Mouse (Mus musculus) kidney, postnatal 0 days (tissue): ENCODE measurements at regions not wholly inside any gene's neighbourhood (a gene's known extent, or its start where the extent isn't known, plus 50 kb on each side); places are given as distances from the start of the nearest gene placed in this dataset.
A peak's percentile ranks its signal among the peaks of the same experiment; 100 is the strongest.

ENCODE experiments used
- ATAC-seq: fragments of 200-750 bp; cut with Nextera tagmentation; replicated peaks from 2 replicates; pipeline ENCODE4 v1.8.0; 2017; ENCODE audit warnings: low read depth, moderate number of reproducible peaks, moderate TSS enrichment, moderate library complexity; ENCODE audit not compliant: low FRiP score
- DNase-seq: peaks from one replicate; pipeline ENCODE4 v3.0.0-alpha.2; 2016; ENCODE audit warnings: low spot score
- H3K27ac ChIP-seq: fragments of 300-500 bp; sonication (generic); 2 replicates; pipeline ENCODE4 v1.5.1; 2014; ENCODE audit warnings: mild to moderate bottlenecking
- H3K27me3 ChIP-seq: fragments of 300-500 bp; sonication (generic); 2 replicates; pipeline ENCODE4 v1.6.1; 2014; ENCODE audit warnings: low read length, mixed read lengths; ENCODE audit not compliant: insufficient read depth
- H3K36me3 ChIP-seq: fragments of 300-500 bp; sonication (generic); 2 replicates; pipeline ENCODE4 v1.6.1; 2014; ENCODE audit warnings: low read length, mixed read lengths; ENCODE audit not compliant: insufficient read depth
- H3K4me1 ChIP-seq: fragments of 300-500 bp; sonication (generic); replicated peaks from 2 replicates; pipeline ENCODE4 v1.6.1; 2014; ENCODE audit warnings: antibody characterized with exemption, low read length, mixed read lengths; ENCODE audit not compliant: insufficient read depth
- H3K4me2 ChIP-seq: fragments of 300-500 bp; sonication (generic); 2 replicates; pipeline ENCODE4 v1.6.1; 2014; ENCODE audit warnings: mild to moderate bottlenecking, low read length, moderate library complexity, mixed read lengths
- H3K4me3 ChIP-seq: fragments of 300-500 bp; sonication (generic); replicated peaks from 2 replicates; pipeline ENCODE4 v1.5.1; 2014; ENCODE audit warnings: low read depth, low read length
- H3K9ac ChIP-seq: fragments of 300-500 bp; sonication (generic); 2 replicates; pipeline ENCODE4 v1.6.1; 2014; ENCODE audit warnings: low read depth, low read length
- H3K9me3 ChIP-seq: fragments of 300-500 bp; sonication (generic); replicated peaks from 2 replicates; pipeline ENCODE4 v1.6.1; 2016; ENCODE audit warnings: low read length, inconsistent platforms, mixed read lengths
- CTCF ChIP-seq: IDR thresholded peaks from 2 replicates; pipeline ENCODE4 v1.5.1; 2016; ENCODE audit warnings: antibody characterized with exemption, low read depth, mild to moderate bottlenecking, moderate library complexity
- WGBS: fragments of 180-500 bp; shearing (Covaris S2); extraction: QIAGEN DNeasy Blood & Tissue Kit; methylation state at CpG from one replicate; pipeline ENCODE4 v1.1.7; 2014; 5-methylcytosine and 5-hydroxymethylcytosine counted together

DNA sequence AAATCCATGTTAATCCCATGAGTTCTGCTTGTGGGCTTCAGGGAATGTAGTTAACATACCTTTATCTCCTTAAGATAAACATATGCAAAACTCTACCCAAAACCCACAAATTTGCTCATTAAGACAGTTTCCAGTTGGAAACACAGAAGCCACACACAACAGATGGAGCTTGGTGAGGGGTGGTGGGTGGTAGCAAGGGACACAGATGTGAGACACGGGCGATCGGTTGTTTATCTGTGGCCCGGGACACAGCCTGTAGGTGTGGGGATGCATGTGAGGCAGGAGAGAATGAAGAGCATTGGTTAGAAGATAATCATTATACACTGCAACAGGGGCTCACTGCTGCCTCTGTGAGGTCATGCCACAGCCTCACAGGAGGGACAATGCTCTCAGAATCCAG is 666.1 kb upstream of the 3110018I06Rik start:
- H3K27me3 ChIP-seq: no peaks in the 10 kb centered on the region
- 91% methylated on average over 4 of the region's 4 CpGs for whole genome bisulfite sequencing
- no peak overlapping the region for H3K4me2 ChIP-seq
- H3K9me3 ChIP-seq: no peaks in the 10 kb centered on the region; the same call in 1 of the 2 replicates
- TF ChIP-seq CTCF: no peak
- no peak overlapping the region for H3K27ac ChIP-seq
- no peaks in the 10 kb centered on the region for H3K4me1 ChIP-seq
- no peak for DNase-seq
- no peak overlapping the region for H3K9ac ChIP-seq
- H3K4me3 ChIP-seq: no peak overlapping the region
- no peak for ATAC-seq
- no peaks in the 10 kb centered on the region for H3K36me3 ChIP-seq

DNA sequence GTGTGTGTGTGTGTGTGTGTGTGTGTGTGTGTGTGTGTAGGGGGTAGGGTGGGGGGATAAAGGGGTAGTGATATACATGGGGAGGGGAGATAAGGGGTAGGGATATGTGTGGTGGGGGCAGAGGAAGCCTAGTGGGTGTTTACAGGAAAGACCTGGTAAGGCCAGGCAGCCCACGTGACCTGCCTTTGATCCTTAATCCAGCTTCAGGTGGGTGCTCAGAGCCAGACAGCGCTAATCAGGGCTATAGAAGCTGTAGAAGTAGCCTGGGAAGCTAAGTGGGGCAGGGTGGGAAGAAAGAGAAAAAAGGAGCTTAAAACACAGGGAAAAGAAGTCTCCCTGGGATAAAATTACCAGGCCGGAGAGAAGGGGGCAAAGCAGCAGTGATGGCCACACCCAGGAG is 659.9 kb upstream of the 3110018I06Rik start:
- H3K9ac ChIP-seq: no peak overlapping the region
- WGBS: 8% methylated on average over 3 of the region's 3 CpGs
- H3K36me3 ChIP-seq: no peaks in the 10 kb centered on the region
- no peak for DNase-seq
- no peak overlapping the region for H3K4me3 ChIP-seq
- H3K9me3 ChIP-seq: no peaks in the 10 kb centered on the region
- no peak overlapping the region for H3K27ac ChIP-seq
- H3K4me1 ChIP-seq: no peaks in the 10 kb centered on the region
- H3K4me2 ChIP-seq: no peak overlapping the region
- no peak for TF ChIP-seq CTCF
- ATAC-seq: no peak
- no peaks in the 10 kb centered on the region for H3K27me3 ChIP-seq

DNA sequence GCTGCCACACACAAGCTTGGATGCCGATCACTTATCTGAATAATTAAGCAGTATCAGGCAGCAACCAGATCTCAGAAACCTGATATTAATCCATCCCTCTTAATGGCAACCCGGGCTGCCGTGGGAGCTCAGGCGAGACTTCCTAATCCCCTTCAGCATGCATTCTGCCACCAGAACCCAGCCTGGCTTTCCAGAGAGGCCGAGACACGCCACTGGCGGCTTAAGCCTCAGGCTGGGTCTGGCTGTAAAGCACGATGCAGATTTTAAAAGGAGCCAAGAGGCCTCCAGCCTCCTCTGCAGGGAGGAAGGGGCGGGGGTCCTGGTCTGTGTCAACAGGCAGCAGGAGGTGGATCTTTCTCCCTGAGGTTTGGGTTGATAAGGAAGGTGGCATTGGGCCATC is 659.1 kb upstream of the 3110018I06Rik start:
- WGBS: 21% methylated on average over 9 of the region's 9 CpGs
- Histone ChIP-seq H3K4me3 (no peak overlapping the region), H3K27ac (no peak overlapping the region), H3K36me3 (no peaks in the 10 kb centered on the region), H3K27me3 (no peaks in the 10 kb centered on the region), H3K4me1 (no peaks in the 10 kb centered on the region), H3K9me3 (no peaks in the 10 kb centered on the region), H3K4me2 (no peak overlapping the region), H3K9ac (no peak overlapping the region)
- ATAC-seq: no peak
- peak; percentile 15 for DNase-seq
- no peak for TF ChIP-seq CTCF

DNA sequence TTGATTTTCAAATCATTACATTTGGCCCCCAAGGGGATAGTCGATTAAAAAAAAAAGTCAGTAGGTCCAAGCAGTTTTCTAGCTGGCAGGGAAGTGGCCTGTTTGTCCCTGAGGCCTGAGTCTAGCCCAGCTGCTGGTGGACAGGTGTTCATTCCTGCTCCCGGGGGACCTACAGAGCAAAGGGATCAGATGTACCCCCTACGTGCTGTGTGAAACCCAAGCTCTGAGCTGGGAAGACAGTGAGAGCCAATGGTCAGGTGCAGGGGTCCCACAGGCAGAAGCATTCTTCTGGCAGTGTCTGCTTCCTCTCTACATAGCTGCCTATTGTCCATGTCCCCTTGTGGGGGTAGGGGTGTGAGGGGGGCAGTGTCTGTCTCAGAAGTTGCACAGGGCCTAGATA is 653.2 kb upstream of the 3110018I06Rik start:
- ATAC-seq (no peak), DNase-seq (no peak)
- Histone ChIP-seq H3K9ac (no peak overlapping the region), H3K4me2 (no peak overlapping the region), H3K9me3 (no peaks in the 10 kb centered on the region), H3K27ac (no peak overlapping the region), H3K27me3 (no peaks in the 10 kb centered on the region), H3K36me3 (no peaks in the 10 kb centered on the region), H3K4me3 (no peak overlapping the region), H3K4me1 (no peaks in the 10 kb centered on the region)
- TF ChIP-seq CTCF: no peak
- 50% methylated on average over 3 of the region's 3 CpGs for WGBS

DNA sequence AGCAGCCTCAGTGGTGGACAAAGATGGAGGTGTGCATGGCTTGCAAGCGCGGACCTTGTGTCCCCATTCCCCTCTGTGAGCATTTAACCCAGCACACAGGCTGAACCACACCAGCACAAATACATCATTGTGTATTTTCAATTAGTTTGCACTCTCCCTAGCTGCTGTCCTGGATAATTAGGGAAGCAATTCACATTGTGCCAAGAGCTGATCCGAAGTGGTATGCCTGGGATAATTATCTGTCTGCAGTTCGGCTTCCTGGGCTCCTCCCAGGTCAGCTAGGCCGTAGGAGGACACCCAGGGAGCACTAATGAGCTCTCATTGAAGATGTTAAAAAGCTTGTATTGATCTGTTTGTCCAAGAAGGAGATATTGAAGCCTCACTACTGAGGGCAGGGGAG is 648.8 kb upstream of the 3110018I06Rik start:
- Histone ChIP-seq H3K27me3 (no peaks in the 10 kb centered on the region), H3K4me2 (no peak overlapping the region), H3K9ac (no peak overlapping the region), H3K36me3 (no peaks in the 10 kb centered on the region), H3K4me3 (no peak overlapping the region), H3K4me1 (no peaks in the 10 kb centered on the region), H3K9me3 (no peaks in the 10 kb centered on the region), H3K27ac (no peak overlapping the region)
- ATAC-seq (no peak), DNase-seq (no peak)
- 43% methylated on average over 5 of the region's 5 CpGs for WGBS
- TF ChIP-seq CTCF: no peak

DNA sequence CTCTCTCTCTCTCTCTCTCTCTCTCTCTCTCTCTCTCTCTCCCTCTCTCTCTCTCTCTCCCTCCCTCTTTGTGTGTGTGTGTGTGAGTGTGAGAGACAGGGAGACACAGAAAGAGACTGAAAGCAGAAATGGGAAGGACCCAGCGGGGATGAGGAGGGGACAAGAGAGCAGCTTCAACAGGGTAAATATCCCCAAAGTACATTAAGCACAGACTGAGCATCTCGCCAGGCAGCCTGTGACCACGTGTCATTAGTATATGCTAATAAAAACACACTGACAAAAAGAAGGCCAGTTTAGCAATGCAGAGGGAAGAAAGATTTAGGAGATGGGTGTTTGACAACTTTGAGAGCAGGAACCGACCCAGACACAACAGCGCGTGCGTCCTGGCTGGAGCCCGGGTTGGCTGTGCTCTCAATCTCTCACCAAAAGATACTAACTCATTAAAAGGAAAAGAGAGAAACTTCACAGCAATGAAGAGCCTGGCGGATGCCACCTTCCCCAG is 648.2 kb upstream of the 3110018I06Rik start:
- Histone ChIP-seq H3K36me3 (no peaks in the 10 kb centered on the region), H3K9me3 (no peaks in the 10 kb centered on the region), H3K4me1 (no peaks in the 10 kb centered on the region), H3K27me3 (no peaks in the 10 kb centered on the region), H3K9ac (no peak overlapping the region), H3K4me2 (no peak overlapping the region), H3K4me3 (no peak overlapping the region), H3K27ac (no peak overlapping the region)
- TF ChIP-seq CTCF: no peak
- 44% methylated on average over 9 of the region's 9 CpGs for WGBS
- DNase-seq: no peak
- no peak for ATAC-seq

DNA sequence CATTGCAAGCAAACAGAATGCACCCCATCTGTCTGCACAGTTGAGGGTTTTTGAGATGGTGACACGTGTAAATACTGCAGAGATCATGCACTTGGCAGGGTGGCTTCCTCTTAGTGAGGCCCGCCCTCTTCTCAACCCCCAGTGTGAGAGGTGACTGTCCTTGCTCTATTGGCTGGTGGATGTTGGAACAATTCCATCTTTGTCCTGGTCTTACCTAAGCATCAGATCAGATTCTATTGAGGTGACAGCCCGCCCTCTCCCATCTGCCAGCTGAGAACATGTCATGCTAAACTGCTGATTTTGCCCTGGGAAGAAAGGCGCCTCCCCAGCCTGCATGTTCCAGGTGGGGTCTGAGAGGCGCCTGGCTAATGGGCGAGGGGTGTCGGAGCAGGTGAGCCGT is 646.4 kb upstream of the 3110018I06Rik start:
- TF ChIP-seq CTCF: no peak
- Histone ChIP-seq H3K9me3 (no peaks in the 10 kb centered on the region), H3K4me1 (no peaks in the 10 kb centered on the region), H3K9ac (no peak overlapping the region), H3K4me3 (no peak overlapping the region), H3K36me3 (no peaks in the 10 kb centered on the region), H3K27ac (no peak overlapping the region), H3K4me2 (no peak overlapping the region), H3K27me3 (no peaks in the 10 kb centered on the region)
- no peak for ATAC-seq
- no peak for DNase-seq
- 67% methylated on average over 8 of the region's 8 CpGs for WGBS
